Mouse (Mus musculus): ENCODE data around the gene Sdsl.

Gene Sdsl

GRCm38 (mm10) chr5:120426572-120426971, 46.0 kb downstream of the Sdsl start:
- DNase-seq = no peak

- DNase-seq = peak in 1 of 2 experiments; percentile 20
Measured at GRCm38 (mm10) chr5:120425711-120426110, 46.9 kb downstream of the Sdsl start.

GRCm38 (mm10) chr5:120424657-120425056, 48.0 kb downstream of the Sdsl start:
- peak in 1 of 2 experiments; percentile 37 for DNase-seq

DNA sequence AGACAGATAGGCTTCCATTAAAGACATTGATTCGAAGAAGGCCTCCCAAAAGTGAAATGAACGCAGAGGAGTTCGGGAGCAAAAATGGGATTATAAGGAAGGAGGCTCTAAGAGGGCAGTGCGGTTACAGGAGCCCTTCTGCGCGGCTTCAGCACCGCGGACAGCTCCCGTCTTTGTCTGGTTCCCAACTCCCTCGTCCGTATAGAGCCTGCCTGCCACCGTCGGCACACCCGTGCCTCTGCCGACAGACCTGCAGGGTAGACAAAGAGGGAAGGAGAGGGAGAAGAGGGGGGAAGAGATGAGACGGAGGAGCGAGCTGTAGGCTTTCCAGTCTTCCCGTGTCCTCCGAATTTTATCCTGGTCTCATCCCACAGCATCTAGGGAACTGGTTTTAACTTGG, 48.6 kb downstream of the Sdsl start:
- DNase-seq = peak; percentile 61 to 68

GRCm38 (mm10) chr5:120420106-120420505, 52.5 kb downstream of the Sdsl start:
- no peak for DNase-seq

GRCm38 (mm10) chr5:120413436-120413835, 59.2 kb downstream of the Sdsl start:
- no peak for DNase-seq

GRCm38 (mm10) chr5:120409385-120410378, 62.9 kb downstream of the Sdsl start:
- peak; percentile 50 to 51 for DNase-seq

DNA sequence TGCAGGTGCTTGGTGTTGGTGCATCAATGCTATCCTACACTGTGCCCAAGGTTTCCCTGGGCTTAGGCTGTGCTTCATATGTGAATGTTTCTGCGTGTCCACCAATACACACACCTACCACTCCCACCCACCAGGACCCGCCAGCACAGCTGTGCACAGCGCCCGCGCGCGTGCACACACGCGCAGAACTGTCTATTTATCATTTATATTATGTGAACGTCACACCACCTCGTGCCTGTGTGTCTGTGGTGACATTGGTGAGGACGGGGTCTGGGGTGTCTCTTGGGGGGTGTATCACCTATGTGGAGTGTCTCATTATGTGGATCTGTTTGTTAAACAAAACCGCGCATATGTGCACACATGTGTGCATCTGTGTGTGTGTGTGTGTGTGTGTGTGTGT, 63.7 kb downstream of the Sdsl start:
- no peak for DNase-seq

Data from cerebellum, postnatal 10 days (tissue).